Mouse (Mus musculus) left cerebral cortex, adult 11 months (tissue): ENCODE results near the gene Gm29609.
"Not testable (repeated sequence)": the region's sequence is repeated elsewhere in the genome, so short reads cannot be mapped to it uniquely, and the experiment has no call there.

Experiments used
- DNase-seq: peaks from one replicate; pipeline ENCODE4 v3.0.0; 2022; ENCODE audit warnings: low spot score

Gene Gm29609

DNA sequence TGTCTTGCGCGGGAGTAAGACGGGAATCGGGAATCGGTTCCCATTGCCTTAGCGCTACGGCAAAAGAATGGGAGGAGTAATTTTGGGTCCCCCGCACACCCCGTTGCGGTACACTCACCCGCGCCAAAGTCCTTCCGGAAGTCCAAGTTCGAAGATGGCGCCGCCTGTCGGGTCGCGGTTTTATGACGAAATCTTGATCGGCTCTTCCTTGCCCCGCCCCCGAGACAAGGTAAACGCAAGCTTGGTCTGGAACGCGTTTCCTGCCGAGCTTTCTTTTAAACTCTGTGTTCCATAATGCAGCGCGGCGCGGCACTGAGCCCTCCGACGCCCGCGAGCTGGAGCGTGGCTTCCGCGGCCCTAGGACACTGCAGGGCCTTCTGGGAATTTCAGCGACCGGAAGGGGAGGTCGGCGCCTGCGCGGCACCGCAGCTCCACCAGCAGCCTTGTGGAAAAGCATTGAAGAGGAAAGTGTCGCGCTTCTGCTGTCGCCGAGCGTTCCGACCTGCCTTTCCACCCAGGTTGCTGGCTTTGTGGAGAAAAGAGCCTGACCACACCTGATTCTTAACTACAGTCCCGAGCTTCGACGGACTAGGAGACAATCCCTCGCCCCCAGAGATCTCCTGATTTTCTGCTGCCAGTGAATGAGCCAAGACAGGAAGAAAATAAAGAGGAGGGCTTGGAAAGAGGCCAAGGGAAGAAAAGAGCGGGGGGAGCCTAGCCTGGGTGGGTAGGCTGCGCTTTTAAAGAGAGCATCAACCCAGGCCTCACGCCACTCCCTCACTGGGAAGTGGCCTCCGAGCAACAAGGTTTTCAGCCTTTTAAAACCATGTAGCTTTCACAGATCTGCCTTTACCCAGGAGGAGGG lies at the start of gene Gm29609, which contains the start of gene Gtf3c2:
Gene Gm29609 (minus strand): TSS at position 146 of the 865 bp plus-strand sequence.
Gene Gtf3c2 (minus strand): TSS at position 379 of the 865 bp plus-strand sequence.
- peak; percentile 93 for DNase-seq

DNA sequence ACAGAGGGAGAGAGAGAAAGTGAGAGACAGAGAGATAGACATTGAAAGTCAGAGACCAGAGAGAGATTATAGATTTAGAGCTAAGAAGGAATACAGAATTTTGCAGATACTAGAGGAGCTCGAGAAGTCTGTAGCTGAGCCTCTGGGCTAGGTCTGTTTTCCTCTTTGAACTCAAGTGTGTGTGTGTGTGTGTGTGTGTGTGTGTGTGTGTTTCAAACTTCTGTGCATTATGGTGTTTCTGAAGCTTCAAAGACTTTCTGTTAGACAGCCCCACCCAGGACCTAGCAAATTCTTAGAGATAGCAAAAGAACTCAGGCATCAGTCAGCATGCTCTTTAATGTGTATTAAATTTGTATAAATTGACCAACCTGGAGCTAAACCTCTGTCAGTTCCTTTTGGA lies 46.9 kb upstream of the Gm29609 start:
- DNase-seq = no peak

DNA sequence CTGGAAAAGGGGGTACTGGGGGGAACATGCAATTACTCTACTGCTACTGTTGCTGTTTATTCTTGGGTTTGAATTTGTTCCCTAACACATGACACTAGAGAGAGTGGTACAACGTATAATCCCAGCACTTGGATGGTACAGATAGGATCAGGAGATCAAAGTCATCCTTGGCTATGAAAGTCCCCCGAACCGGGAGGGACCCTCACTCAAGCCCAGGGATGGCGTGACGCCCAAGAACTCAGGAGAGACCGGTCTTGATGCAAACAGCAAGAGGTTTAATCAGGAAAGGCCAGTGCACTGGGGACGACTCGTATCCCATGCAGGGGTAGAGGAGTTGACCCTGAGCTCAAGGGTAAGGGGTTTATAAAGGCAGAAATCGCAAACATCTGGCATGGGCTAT lies 43.0 kb upstream of the Gm29609 start:
- no peak for DNase-seq

DNA sequence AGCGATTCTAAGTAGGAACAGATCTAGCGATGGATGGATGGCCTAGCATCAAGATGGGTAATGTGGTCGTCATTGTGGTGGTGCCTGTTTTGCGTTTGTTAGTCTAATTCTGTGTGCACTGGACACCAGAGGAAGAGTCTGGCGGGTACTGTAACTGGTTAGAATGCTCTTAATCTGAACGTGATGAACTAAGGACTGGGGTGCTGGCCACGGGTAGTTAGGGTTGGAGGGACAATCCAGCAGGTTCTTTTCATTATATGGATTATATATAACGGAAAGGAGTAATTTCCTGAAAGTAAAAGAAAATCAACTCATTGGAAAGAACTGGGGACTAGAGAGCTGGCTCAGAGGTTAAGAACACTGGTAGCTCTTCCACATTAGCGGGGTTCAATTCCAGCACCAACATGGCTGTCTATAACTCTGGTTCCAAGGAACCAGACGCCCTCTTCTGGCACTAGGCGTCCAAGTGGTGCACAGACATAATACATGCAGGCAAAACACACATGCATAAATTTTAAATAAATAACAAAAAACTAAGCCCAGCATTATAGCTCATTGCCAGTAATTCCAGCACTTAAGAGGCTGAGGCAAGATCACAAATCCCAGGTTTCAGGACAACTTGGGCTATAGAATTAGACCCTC lies 41.7 kb upstream of the Gm29609 start:
- no peak for DNase-seq

DNA sequence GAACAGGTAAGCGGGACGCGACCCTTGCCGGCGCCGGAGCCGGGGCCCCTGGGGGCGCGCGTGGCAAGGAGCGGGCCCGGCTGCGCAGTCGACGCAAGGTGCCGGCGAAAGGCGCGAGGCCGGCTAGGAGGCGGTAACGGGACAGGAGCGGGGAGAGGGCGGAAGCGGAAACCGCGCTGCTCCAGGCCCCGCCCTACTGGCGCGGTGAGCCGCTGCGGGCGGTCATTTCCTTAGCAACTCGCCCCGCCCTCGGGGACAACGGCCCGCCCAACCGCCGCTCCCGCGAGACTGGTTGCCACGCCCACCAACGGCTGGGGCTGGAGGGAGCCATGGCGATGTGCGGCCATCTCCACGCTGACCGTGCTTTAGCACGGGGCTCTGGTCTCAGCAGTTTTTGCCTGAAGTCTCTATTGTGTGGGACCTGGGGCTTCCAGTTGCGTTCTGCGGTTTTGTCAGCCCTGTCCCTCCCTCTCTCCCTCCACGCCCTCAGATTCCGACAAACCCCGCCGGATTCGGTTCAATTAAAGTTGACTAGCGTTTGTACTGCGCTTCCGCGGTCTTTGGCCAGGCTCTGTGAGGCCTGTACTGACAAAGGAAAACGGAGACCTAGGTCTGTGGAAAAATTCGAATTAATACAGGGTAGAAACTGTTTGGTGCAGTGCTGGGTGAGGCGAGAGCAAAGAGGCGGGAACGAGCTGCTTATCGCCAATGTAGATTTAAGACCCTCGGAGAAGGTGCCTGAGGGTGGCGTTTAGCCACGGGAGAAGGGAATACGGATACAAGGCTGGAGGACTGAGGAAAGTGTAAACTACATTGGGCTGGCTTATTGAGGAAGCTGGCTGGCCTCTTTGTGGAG lies 41.0 kb upstream of the Gm29609 start, which contains the start of gene Ppm1g:
Gene Ppm1g (minus strand): TSS at position 240 of the 856 bp plus-strand sequence.
- peak; percentile 88 for DNase-seq

DNA sequence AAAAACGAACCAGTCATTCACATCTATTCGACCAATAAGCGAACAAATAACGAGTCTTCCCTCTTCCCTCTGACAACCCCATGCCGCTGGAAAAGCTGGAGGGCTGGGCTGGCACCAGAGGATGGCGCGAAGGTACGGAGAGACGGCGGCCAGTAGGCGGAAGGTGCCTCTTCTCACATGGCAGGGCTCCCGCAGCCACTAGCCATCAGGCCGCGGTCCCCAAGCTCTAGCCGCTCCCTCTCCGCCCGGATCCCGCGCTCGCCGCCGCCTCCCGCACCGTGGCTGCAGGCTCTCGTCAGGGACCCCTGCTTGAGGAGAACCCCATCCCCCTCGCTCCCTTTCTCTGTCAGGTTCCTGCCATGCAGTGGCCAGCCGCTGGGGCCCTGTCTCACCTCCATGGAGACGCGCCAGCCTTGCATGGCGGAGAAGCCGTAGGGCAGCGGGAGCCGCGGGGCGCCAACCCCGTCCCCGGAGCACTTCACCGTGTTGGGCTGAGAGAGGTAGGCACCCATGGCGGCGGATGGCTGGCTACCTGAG lies 40.3 kb upstream of the Gm29609 start:
- no peak for DNase-seq

DNA sequence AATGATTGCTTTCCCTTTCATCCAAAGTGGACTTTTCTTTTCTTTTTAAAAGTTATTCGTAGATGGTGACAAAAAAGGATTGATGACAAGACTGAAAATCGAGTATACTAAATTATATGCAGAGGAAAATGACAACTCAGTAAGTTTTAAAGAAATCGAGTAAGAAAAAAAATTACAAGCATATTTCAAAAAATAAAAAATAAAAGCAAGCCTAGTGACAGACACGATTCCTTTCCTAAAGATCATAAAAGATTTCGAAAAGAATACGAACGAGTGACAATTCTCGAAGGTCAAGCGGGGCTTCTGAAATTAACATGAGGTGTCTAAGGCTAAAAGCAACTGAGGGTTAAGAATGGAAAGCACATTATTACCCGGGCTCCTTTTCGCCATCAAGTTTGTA lies 39.8 kb upstream of the Gm29609 start:
- DNase-seq = no peak

DNA sequence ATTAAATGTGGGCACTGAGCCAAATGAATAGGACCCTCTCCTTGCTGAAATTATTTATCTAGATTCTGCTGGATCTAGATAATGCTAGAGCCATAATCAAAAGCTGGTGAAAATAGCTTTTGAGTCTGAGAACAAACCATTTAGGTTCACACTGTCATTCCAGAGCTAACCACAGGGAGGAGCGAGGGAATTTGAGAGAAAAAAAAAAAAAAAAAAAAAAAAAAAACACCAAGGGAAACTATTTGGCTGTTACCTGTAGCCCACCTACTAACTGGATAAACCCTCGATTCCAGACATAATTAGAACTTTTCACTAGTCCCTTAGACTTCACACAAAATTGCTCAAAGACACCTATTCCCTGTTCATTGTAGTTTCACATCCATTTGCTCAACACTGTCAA lies 39.4 kb upstream of the Gm29609 start:
- DNase-seq = no peak

DNA sequence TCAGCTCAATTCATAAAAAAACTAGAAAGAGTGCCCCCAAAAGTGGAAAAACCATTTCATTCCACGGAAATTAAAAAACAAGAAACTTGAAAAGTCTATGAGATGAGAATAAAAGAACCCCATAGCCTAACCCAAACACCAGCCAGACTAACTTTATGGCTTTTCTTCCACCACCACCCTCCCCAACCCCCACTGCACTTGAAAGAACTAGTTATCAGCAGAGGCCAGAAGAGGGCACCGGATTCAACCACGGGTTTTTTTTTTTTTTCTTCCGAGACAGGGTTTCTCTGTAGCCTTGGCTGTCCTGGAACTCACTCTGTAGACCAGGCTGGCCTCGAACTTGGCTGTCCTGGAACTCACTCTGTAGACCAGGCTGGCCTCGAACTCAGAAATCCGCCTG lies 38.6 kb upstream of the Gm29609 start:
- DNase-seq = no peak

DNA sequence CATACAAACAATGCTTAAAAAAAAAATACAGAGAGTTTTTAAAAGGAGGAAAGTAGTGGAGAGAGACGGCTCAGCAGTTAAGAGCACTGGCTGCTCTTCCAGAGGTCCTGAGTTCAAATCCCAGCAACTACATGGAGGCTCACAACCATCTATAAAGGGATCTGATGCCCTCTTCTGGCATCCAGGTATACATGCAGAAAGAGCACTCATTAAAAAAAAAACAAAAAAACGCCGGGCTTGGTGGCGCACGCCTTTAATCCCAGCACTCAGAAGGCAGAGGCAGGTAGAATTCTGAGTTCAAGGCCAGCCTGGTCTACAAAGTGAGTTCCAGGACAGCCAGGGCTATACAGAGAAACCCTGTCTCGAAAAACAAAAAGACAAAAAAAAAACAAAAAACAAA lies 36.8 kb upstream of the Gm29609 start:
- DNase-seq = not testable (repeated sequence)

DNA sequence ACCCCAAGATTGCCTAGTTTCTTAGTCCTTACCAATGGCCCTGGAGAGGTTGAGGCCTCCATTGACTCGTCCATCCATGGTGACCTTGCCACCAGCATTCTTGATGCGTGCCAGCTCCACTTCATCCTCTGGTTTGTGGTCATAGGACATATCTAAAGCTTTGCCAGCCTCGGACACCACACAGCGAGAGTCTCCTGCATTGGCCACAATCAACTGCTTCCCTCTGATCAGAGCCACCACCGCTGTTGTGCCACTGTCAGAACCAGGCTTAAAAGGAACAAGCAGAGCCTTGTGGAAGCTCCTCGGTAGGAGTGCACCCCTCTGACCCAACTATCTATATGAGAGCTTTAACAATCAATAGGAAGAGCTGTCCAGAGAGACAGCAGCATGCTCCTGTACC lies 24.7 kb upstream of the Gm29609 start:
- DNase-seq = no peak

DNA sequence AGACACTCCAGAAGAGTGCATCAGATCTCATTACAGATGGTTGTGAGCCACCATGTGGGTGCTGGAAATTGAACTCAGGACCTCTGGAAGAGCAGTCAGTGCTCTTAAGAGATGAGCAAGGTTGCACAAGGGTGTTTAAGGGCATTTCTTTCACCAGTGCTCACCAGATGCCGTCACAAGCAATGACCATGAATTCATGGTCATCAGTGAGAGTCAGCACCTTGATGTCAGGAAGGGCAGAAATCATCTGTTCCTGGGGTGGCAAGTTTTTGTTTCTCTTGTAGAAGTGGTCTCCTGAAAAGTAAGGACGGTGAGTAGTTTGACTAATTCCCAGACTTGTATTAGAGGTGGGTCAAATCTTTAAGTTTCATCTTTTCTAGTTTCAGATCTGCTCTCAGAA lies 24.2 kb upstream of the Gm29609 start:
- DNase-seq = no peak

DNA sequence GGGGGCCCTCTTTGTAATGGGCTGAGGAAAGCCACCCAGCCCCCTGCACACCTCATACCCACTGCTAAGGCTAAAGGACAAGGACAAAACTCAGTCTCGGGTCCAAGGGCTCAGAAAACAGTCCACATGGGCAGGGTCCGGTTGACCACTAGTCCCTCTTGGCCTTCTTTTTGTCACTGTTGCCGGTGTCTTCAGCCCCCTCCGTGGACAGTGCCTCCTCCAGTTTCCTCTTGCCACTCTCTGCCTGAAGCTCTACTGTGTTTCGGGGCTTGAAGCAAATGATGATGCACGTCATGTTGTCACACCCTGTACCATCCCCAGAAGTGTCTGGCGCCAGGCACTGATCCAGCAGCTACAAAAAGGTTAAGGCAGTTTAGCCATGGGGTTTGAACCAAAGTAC lies 23.2 kb upstream of the Gm29609 start:
- no peak for DNase-seq

DNA sequence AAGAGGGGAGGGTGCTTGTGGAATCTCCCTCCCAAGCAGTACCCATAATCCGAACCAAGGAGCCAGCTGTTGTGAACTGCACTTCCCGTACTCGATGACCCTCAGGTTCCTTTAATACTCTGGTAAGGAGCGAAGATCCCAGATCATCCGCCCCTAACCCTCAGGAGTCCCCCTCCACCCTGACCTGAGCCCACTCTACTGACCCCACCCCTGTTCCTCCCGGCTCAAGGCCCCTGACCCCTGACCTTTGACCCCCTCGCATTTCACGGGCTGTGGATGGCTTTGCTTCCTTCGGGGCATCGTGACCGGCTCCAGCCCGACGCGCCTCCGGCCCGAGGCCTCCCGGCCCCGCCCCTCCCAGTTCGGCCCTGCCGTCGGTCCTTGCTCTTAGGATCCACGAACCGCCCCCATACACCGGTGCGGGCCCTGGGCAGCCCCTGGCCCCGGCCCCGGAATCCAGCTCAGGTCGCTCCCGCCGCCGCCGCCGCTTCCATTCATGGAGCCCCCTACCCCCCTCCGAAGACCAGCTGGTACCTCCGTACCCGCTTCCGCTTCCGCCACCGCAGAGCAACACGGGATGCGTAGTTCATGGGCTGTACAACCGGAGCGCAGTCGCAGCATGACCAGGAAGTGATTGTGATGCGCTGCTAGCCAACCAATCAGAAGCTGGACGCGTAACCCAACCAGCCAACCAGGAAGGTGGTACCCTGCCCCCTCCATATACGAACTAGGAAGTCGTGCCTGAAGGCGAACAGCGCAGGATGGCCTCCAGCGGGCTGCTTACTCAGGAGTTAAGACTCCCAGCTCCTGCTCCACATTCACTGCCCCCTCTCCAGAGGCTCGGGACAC lies 22.3 kb upstream of the Gm29609 start, which contains the start of gene Zfp513:
Gene Zfp513 (minus strand): TSS at position 562 of the 849 bp plus-strand sequence.
- peak; percentile 98 for DNase-seq

DNA sequence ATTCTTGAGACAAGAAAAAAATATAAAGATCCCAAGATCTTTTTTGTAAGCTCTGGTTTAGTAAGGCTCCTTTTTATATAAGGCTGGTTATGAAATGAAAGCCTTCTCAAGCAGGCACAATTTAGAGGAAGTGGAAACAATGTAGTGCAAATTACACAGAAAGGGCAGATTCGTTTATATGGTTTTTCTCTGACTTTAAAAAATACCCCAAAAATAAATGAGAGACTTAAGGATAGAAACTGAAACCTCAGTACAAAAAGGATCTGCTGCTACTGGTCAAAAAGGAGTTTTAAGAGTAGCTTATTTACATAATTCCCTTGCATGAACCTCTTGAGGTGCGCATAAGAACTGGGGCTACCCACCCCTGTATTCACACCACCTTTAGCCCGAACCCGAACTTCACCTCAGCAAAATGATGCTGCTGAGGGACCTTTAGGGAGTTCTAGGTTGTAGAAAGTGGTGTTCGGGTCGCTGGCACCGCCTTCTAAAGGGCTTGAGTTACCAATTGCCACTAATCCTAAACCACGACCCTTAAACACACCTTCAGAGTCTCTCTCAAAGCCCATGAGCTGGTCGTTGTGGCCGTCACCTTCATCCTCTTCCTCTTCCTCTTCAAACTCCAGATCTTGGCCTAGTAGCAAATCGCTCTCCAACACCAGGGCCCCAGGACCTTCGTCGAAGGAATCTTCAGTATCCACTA lies 21.5 kb upstream of the Gm29609 start:
- DNase-seq = no peak

DNA sequence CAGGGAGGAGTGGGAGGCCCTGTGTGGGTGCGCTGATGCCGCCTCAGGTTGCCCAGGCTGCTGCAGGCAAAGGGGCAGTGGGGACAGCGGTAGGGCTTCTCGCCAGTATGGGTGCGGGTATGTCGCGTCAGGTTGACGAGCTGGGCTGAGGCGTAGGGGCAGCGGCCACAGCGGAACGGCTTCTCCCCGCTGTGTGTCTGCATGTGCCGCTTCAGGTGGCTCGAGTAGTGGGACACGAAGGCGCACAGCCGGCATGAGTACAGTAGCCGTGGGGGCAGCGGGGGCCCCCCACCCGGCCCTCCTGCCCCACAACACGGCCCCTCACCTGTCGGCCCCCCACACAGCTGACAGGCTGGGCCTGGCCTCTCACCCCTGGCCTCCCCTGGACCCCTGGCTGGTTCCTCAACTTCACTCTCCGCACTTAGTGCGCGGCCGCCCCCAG lies 20.6 kb upstream of the Gm29609 start:
- DNase-seq = no peak

DNA sequence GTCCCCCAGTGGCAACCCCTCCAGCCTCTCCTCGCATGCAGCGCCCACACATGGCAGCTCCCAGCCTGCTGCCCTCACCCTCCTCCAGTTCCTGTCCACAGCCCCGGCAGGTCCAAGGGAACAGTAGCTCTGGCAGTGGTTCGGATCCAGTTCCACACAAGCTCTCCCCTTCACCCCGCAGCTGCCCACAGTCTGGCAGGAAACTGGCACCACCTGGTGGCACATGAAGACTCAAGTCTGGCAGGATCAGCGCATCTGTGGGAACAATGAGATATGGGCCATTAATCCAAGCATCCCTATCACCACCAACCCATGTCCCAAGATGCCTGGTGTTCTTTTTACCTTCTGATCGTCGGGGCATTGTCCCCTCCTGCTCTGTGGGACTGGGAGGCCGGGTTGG lies 20.2 kb upstream of the Gm29609 start:
- DNase-seq = no peak

DNA sequence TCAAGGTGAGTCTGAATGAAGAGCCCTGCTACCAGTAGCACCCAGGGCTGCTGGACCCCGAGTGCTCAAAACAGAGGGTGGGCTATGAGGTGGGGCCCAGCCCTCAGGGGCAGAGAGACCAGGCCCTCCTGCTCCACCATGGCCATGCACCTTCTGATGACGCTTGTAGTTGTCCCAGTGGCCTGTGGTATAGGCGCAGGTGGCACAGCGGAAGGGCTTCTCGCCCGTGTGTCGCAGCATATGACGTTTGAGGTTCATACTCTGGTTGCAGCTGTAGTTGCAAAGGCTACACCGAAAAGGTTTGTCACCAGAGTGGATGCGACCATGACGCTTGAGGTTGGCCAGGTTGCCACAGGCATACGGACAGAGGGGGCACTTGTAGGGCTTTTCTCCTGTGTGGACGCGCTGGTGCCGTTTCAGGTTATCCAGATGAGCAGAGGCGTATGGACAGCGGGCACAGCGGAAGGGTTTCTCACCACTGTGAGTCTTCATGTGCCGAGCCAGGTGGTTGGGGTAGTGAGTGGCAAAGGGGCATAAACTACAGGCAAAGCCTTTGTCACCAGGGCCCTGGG lies 19.7 kb upstream of the Gm29609 start:
- DNase-seq = no peak

DNA sequence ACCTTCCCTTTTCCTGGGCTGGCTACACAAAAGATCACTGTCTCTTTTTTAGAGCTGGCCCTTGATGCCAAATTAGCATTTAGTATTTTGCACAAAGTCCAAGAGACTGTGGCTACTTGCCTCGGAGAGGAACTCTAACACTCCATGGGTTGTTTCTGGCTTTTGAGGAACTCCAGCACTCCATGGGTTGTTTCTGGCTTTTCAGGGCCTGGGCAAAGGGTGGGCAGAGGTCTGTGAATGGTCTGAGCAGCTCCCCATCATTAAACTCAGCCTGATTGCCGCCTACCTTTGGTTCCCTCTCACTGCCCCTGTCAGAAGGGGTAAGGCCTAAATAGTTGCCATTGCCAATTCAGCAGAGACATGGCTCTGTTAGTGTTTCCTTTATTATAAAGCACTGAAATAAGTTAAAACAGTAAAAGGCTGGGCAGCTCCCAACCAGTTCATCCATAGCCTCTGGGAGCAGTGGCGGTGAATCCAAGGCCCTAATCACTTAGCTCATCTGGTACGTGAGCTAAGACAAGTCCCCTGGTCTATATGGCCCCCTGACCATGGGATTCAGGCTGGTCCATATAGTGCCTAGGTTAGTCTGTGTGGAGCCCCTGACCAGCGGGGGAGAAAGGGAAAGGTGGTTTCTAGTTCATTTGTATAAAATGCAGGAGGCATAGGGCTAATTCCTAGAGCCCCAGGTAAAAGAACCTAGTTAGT lies 19.1 kb upstream of the Gm29609 start:
- no peak for DNase-seq
